Mouse (Mus musculus): ENCODE measurements at regions not wholly inside any gene's neighbourhood (a gene's known extent, or its start where the extent isn't known, plus 50 kb on each side); places are given as distances from the start of the nearest gene placed in this dataset.

GRCm38 (mm10) chr7:125034196-125034595 is 410.3 kb upstream of the Kdm8 start:
- no peak for DNase-seq

DNA sequence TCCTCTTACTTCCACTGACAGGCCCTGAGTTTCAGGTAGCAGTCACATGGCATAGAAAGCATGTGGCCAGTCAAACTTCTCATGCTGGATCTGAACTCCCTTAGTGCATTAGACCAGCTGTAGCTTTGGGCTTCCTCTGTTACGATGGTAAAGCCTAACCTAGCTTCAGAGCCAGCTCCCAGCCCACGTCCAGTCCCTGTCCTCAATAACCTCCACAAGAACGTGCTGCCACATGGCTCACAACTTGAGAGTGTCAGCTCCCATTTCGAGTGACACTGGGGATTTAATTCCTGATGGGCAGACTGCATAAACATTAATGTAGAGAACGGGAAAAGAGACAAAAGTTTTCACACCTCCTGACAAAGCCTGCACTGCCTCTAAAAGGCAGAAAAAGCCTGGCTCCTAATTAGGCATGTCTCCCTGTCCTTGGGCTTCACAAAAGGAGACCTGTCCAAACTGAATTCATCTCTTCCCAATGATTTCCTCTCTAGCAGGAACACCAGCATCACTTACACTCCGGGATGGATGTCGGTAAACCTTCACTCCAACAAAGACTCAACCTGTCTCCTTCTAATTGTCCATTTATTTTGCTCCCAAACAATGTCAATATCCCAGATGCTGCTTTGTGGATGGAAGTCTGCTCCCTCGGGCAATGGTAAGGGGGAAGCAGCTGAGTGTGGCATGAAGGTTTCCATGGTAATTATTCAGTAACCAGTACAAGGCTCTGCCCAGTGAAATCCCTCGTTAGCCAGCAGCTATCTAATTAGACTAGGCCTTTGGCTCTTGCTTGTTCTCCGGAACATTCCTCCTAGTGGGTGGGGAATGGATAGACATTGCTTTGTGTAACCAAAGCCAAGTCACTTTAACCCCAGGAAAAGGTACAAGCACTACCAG is 408.1 kb upstream of the Kdm8 start:
- DNase-seq: no peak

DNA sequence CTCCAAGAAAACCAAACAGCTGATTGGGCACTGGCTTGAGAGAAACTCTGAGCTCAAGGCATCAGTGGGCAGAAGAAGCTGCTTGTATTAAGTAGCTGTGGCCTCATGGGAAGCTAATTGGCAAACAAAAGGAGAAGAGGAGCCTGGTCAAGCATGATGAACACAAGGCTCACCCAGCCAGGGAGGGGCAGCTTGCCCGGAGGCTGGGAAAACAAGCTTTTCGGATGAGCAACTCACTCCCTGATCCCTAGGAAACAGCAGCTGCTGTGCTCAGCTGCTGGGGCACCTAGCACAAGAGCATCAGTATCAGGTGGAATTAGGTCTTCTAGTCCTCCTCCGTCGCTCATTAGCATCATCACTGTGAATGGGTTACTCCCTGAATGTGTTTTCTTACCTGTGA is 405.6 kb upstream of the Kdm8 start:
- no peak for DNase-seq

DNA sequence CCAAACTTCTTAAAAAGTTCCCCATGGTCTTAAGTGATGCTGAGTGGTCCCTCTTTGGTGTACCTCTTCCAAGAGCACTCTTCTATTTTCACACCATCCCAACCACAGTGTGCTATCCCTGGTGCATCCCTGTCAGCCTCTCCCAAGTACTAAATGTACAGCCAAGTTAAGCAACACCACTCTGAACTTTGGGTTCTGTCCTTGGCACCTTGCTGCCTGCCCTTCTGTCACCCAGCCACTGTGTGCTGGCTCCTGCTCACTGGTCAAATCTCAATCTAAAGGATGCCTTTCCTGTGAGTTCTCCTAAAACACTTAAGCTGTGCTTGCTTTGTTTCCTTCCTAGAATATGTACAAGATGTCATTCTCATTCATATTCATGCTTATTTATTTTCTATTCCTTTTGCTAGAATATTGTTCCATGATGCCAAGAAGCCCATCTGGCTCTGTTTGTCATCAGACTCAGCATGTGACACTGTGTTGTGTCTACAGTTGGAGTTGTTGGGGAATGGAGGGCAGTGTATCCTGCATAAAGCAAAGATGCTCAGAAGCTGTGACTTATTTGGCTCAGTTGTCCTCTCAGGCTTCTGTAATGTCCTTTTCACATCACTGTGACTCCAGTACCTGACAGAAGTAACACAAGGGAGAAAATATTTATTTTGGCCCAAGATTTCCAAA is 388.4 kb upstream of the Kdm8 start:
- peak in 1 of 2 experiments; percentile 23 for DNase-seq

DNA sequence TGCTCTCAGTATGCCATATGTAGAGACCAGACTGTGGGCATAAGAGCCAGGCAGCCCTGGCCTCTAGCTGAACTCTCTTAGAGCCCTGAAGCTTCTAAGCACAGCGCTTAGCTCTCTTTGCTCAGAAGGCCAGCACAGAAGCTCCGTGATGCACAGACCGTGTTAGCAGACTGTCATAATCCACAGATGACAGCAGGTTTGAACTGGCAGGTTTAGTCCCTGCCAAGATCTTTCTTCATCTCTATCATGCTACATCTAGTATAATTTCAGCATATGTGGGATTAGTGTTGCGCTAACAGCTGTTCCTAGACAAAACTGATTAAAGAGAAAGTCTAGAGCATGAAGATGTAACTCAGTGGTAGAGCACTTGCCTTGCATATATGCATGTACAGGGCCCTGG is 342.0 kb upstream of the Kdm8 start:
- no peak for DNase-seq

GRCm38 (mm10) chr7:125104011-125104410 is 340.5 kb upstream of the Kdm8 start:
- DNase-seq: peak; percentile 2 to 3

- no peak for DNase-seq
Measured at GRCm38 (mm10) chr7:125112820-125113273, 331.6 kb upstream of the Kdm8 start.

- DNase-seq: no peak
Measured at GRCm38 (mm10) chr7:125115322-125115996, 329.0 kb upstream of the Kdm8 start.

GRCm38 (mm10) chr7:125117173-125117572 is 327.3 kb upstream of the Kdm8 start:
- DNase-seq: no peak

- no peak for DNase-seq
Measured at GRCm38 (mm10) chr7:125129187-125129586, 315.3 kb upstream of the Kdm8 start.

DNA sequence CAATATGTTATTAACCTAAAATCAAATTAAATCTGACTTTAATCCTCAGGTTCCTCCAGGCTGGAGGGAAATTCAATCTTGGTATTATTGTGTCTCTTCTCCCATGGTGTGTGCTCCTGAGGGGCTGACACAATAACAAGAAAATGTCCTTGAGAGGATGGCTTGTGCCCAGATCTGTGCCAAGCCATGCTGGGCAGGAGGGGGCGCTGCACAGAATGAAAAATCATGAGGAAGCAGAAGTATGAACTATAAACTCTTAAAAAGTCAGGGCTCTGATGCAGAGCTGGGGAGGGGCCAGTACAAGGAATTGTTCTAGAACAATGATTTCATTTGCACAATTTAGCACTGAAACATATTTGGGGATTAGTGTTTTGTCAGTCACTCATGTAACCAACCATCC is 312.5 kb upstream of the Kdm8 start:
- DNase-seq: no peak

GRCm38 (mm10) chr7:125138607-125139006 is 305.9 kb upstream of the Kdm8 start:
- no peak for DNase-seq

- DNase-seq: no peak
Measured at GRCm38 (mm10) chr7:125139196-125139595, 305.3 kb upstream of the Kdm8 start.

DNA sequence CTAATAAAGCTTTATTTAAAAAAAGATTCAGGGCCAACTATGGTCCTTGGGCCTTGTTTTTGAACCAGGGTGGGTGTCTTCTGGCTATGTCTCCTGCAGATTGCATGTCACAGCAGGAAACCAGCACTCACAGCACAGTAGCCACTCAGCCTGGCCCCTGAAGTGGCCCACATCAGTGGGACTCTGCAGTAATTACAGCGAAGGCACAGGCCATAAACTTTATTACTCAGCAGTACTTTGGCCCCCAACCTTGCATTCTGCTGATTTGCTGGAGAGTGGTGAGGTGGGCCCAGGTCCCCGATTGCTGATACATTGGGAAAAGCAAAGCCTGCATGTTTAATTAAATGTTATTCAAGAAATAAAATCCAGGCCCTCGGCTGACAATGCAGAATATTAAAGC is 303.6 kb upstream of the Kdm8 start:
- no peak for DNase-seq

DNA sequence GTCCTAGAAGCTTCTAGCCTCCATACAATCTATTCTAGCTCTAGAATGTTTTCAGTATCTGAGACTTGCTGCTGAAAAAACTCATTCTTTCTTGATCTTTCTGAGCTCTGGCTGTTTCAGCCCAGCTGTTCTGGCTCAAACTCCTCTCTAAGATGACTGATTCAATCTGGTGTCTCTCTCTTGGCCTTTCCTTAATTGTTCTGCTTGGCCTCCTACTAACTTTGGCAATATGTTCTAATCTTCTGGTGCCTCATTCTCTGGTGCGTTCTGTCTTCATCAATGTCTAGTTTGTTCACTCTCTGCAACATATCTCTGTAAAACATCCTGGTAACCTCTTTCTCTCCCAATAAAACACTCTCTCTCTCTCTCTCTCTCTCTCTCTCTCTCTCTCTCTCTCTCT is 302.6 kb upstream of the Kdm8 start:
- DNase-seq: no peak

- DNase-seq: no peak
Measured at GRCm38 (mm10) chr7:125146025-125146424, 298.5 kb upstream of the Kdm8 start.

GRCm38 (mm10) chr7:125149151-125149550 is 295.3 kb upstream of the Kdm8 start:
- no peak for DNase-seq

GRCm38 (mm10) chr7:125149740-125150139 is 294.7 kb upstream of the Kdm8 start:
- DNase-seq: no peak

DNA sequence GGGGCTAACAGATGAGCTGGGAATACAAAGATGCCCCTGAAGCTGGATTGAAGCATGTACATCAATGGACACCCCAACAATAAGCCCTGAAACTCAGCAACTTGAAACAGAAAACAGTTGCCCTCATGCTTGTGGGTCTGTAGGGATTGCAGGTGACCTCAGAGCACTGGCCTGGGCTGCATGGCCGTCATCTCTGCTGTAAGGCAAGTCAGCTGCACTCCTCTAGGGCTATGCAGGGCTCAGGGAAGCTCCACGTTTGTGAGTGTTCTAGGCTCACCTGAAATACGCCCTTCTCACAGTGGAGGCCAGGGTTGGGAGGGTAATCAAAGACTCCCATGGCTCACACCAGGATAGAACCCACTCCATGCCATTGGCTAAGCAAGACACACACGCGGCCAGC is 292.2 kb upstream of the Kdm8 start:
- no peak for DNase-seq

GRCm38 (mm10) chr7:125155291-125155690 is 289.2 kb upstream of the Kdm8 start:
- DNase-seq: no peak

DNA sequence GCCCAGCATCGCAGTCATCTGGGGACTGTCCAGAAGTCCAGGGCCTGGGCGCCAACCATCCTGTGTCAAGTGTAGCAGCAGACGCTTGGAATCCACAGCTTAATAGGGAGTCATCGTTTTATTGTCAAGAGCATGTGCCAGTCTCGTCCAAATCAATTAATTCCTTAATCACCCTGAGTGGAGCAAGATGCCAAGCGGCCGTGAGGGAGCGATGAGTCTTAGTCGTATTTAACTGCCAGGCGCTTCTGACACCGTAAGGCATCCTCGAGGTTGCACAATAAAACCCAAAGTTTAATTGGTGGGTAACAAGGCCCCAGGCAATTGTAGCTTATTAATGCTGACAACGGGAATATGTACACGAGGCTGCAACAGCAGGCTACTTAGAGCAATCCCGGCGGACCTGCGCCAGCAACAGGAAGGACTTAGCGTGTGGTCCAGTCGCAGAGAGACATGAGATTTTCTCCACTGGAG is 277.6 kb upstream of the Kdm8 start:
- peak in 1 of 2 experiments; percentile 9 for DNase-seq

DNA sequence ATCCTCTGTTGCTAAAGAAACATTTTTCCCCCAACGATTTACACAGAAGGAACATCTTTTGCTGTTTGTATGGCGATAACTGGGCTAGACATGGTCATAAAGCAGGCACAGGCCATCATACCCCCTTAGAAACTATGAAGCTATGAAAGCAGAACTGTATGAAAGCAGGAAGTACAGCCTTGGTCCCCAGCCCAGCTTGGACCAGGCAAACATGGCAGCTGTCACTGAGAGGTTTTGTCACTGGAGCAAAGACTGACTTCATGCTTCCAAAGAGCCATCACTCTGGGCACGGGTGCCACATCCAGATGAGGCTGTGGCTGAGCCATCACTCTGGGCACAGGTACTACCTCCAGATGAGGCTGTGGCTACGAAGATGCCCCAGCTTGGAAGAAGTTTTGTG is 276.8 kb upstream of the Kdm8 start:
- DNase-seq: no peak

DNA sequence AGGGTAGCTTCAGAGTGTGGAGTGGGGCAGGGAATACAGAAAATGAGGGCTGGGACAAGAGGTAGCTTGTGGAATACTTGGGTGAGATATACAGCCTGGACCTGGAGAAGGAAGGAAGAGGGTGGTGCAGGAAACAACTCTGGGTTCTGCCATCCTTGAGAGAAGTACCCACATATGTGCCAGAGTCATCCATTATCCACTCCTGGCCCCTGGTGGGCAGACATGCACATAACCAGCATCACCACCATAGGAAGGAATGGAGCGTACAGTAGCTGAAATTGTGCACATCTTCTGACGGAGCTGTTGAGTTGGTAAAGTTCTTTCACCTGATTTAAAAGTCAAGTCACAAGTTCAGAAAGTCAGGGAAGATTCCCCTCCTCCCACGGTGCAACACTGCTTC is 262.9 kb upstream of the Kdm8 start:
- DNase-seq: peak; percentile 19 to 26
